Mouse (Mus musculus): ENCODE measurements around the gene Rabgap1l. TPM values are rescaled to one million over a fixed set of nuclear protein-coding genes. Genes with fewer than 3 reads are reported as not detected.
A peak's percentile ranks its signal among the peaks of the same experiment; 100 is the strongest.

Rabgap1l gene
- polyA plus RNA-seq, 1 experiment from 2014 or later, result 24.0 TPM

DNA sequence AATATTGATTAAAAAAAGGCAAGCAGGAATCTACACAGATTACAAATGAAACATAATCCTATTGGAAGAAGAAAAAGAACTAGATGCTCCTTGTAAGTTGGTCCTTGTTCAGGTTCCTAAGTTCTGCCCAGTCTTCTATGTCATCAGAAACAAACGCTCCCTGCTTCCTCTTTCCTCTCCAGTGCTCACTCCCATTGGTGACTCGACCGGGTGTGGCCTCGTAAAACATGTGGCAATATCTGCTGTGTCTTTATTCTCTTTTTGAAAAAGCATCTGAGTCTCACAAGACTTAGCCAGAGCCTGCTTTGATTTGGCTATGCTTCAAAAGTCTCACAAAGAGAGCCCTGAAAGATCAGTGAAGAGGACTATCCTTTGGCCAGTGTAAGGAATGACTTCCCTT is 512.4 kb downstream of the Rabgap1l start:
- Histone ChIP-seq H3K27me3 (replicated peaks) (no peaks in the 10 kb centered on the region), H3K9me3 (no peaks in the 10 kb centered on the region), H3K4me1 (no peaks in the 10 kb centered on the region), H3K4me3 (replicated peaks) (no peak overlapping the region), H3K27ac (no peak overlapping the region), H3K4me2 (no peak overlapping the region), H3K9ac (no peak overlapping the region), H3K36me3 (no peaks in the 10 kb centered on the region)
- peak; percentile 53; the same call in 1 of the 2 replicates for ATAC-seq (ENCODE audit: insufficient read depth, low FRiP score, low read depth)
- 59% methylated on average over 4 of the region's 4 CpGs for WGBS

GRCm38 (mm10) chr1:160277940-160278682 is 514.9 kb downstream of the Rabgap1l start:
- no peaks in the 10 kb centered on the region for H3K4me1 ChIP-seq
- H3K36me3 ChIP-seq, result no peaks in the 10 kb centered on the region
- no peak for ATAC-seq (ENCODE audit: insufficient read depth, low FRiP score, low read depth)
- no peaks in the 10 kb centered on the region for H3K9me3 ChIP-seq
- no peak overlapping the region for H3K9ac ChIP-seq
- H3K27ac ChIP-seq, result no peak overlapping the region
- H3K4me3 ChIP-seq (replicated peaks), result no peak overlapping the region
- H3K4me2 ChIP-seq, result no peak overlapping the region
- H3K27me3 ChIP-seq (replicated peaks), result no peaks in the 10 kb centered on the region
- WGBS, result 86% methylated on average over 3 of the region's 3 CpGs

DNA sequence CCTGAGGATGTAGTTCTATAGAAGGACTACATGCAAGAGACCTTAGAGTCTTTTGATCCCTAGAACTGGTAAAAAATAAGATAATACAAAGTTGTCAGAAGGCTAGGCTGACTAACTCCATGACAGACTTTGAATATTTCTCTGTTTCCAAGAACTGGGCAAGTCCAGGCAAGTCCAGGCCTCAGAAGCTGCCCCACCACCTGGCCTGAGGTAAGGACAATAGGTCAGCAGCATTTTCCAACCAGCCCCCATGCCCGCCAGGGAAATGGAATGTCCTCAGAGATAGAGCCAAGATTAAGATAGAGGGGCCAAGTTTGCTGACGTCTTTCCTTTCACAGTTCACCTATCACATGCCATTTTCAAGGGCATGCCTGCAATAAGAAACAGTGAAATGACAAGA is 517.8 kb downstream of the Rabgap1l start:
- Histone ChIP-seq H3K4me1 (no peaks in the 10 kb centered on the region), H3K9me3 (no peaks in the 10 kb centered on the region), H3K27ac (no peak overlapping the region), H3K27me3 (replicated peaks) (no peaks in the 10 kb centered on the region), H3K4me3 (replicated peaks) (no peak overlapping the region), H3K4me2 (no peak overlapping the region), H3K36me3 (no peaks in the 10 kb centered on the region), H3K9ac (no peak overlapping the region)
- no peak for ATAC-seq (ENCODE audit: insufficient read depth, low FRiP score, low read depth)
- WGBS, result 49% methylated on average over 2 of the region's 2 CpGs

- Histone ChIP-seq H3K4me2 (no peak overlapping the region), H3K4me3 (replicated peaks) (no peak overlapping the region), H3K36me3 (no peaks in the 10 kb centered on the region), H3K27me3 (replicated peaks) (no peaks in the 10 kb centered on the region), H3K27ac (no peak overlapping the region), H3K4me1 (no peaks in the 10 kb centered on the region), H3K9ac (no peak overlapping the region), H3K9me3 (no peaks in the 10 kb centered on the region)
- 80% methylated on average over 7 of the region's 7 CpGs for WGBS
- ATAC-seq (ENCODE audit: insufficient read depth, low FRiP score, low read depth), result no peak
These were observed 519.8 kb downstream of the Rabgap1l start for GRCm38 (mm10) chr1:160273133-160273743.

DNA sequence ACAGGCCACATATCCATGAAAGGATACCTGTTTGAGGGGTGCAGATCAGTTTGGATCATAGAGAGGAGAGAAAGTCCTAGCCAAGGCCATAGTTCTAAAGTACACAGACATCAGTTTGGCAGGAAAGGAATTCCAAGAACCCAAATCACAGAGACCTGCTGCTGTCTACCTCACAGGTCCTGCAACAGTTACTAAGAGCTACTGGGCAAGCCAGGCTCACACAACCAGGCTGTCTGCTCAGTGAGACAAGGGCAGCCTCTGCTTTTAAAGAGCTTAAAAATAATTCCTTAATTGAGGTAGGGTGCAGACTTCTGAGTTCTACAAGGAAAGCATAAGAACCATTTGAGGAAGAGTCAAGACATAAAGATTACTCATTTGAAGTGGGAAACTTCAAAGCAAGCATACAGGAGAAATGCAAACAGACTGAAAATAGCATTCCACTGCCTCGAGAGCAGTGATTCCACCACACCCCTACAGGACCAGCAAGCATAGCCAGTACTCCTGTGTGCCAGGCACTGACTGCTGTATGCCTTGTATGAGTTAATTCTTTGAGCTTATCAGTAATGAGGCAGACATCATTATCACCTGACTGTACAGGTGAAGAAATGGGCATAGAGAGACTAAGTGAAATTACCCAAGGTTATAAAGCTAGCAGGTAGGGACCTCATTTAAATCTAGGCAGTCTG is 521.6 kb downstream of the Rabgap1l start:
- Histone ChIP-seq H3K27me3 (replicated peaks) (no peaks in the 10 kb centered on the region), H3K4me3 (replicated peaks) (no peak overlapping the region), H3K9ac (no peak overlapping the region), H3K36me3 (no peaks in the 10 kb centered on the region), H3K4me2 (no peak overlapping the region), H3K9me3 (no peaks in the 10 kb centered on the region), H3K4me1 (no peaks in the 10 kb centered on the region), H3K27ac (peak overlapping the region; percentile 46)
- WGBS, result 33% methylated on average over 1 of the region's 1 CpGs
- peak; percentile 76; the same call in 1 of the 2 replicates for ATAC-seq (ENCODE audit: insufficient read depth, low FRiP score, low read depth)

DNA sequence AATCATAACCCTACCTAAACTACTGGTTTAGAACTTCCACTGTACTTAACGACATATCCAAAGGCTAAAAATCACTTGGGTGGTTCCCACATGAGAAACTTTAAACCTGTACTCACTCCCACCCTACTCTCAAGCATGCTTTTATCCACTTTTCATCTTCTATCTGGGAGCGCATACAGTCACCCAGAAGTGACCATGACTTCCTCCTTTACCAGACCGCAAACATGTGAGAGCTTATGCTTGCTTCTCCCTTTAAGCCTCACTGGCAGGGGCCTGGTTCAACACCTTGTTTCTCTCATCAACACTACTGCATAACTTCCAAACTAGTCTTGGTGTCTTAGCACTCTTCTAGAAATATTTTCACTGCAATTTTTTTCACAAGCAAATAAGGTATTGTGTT is 524.7 kb downstream of the Rabgap1l start:
- ATAC-seq (ENCODE audit: insufficient read depth, low FRiP score, low read depth), result no peak
- H3K27ac ChIP-seq, result no peak overlapping the region
- no peak overlapping the region for H3K4me3 ChIP-seq (replicated peaks)
- H3K4me2 ChIP-seq, result no peak overlapping the region
- 0 out of 2 replicates have a peak, but pooled peaks cover 5% of the 10 kb centered on the region for H3K4me1 ChIP-seq
- H3K9ac ChIP-seq, result no peak overlapping the region
- no peaks in the 10 kb centered on the region for H3K27me3 ChIP-seq (replicated peaks)
- H3K36me3 ChIP-seq, result no peaks in the 10 kb centered on the region
- H3K9me3 ChIP-seq, result no peaks in the 10 kb centered on the region
- 73% methylated on average over 3 of the region's 3 CpGs for WGBS

- 80% methylated on average over 16 of the region's 16 CpGs for WGBS
- Histone ChIP-seq H3K27me3 (replicated peaks) (no peaks in the 10 kb centered on the region), H3K4me1 (0 out of 2 replicates have a peak, but pooled peaks cover 5% of the 10 kb centered on the region), H3K9me3 (no peaks in the 10 kb centered on the region), H3K36me3 (no peaks in the 10 kb centered on the region), H3K27ac (no peak overlapping the region), H3K4me3 (replicated peaks) (no peak overlapping the region), H3K4me2 (no peak overlapping the region), H3K9ac (no peak overlapping the region)
- no peak for ATAC-seq (ENCODE audit: insufficient read depth, low FRiP score, low read depth)
These were observed 529.2 kb downstream of the Rabgap1l start for GRCm38 (mm10) chr1:160263630-160264346.

- WGBS, result 61% methylated on average over 5 of the region's 5 CpGs
These were observed 530.0 kb downstream of the Rabgap1l start for GRCm38 (mm10) chr1:160263053-160263452.

GRCm38 (mm10) chr1:160262415-160262814 is 530.6 kb downstream of the Rabgap1l start:
- H3K36me3 ChIP-seq, result no peaks in the 10 kb centered on the region
- H3K4me3 ChIP-seq (replicated peaks), result no peak overlapping the region
- H3K27ac ChIP-seq, result no peak overlapping the region
- 0 out of 2 replicates have a peak, but pooled peaks cover 5% of the 10 kb centered on the region for H3K4me1 ChIP-seq
- WGBS, result 48% methylated on average over 4 of the region's 4 CpGs
- no peak overlapping the region for H3K9ac ChIP-seq
- no peaks in the 10 kb centered on the region for H3K27me3 ChIP-seq (replicated peaks)
- H3K4me2 ChIP-seq, result no peak overlapping the region
- H3K9me3 ChIP-seq, result no peaks in the 10 kb centered on the region
- ATAC-seq (ENCODE audit: insufficient read depth, low FRiP score, low read depth), result no peak

More at GRCm38 (mm10) chr1:160263053-160263452, 530.0 kb downstream of the Rabgap1l start:
- no peaks in the 10 kb centered on the region for H3K27me3 ChIP-seq (replicated peaks)
- H3K9ac ChIP-seq, result no peak overlapping the region
- H3K9me3 ChIP-seq, result no peaks in the 10 kb centered on the region
- H3K4me1 ChIP-seq, result 0 out of 2 replicates have a peak, but pooled peaks cover 5% of the 10 kb centered on the region
- no peak overlapping the region for H3K4me2 ChIP-seq
- H3K27ac ChIP-seq, result no peak overlapping the region
- H3K36me3 ChIP-seq, result no peaks in the 10 kb centered on the region
- 0 out of 2 replicates have a peak, but pooled peaks have one; percentile 9 for ATAC-seq (ENCODE audit: insufficient read depth, low FRiP score, low read depth)
- H3K4me3 ChIP-seq (replicated peaks), result no peak overlapping the region

DNA sequence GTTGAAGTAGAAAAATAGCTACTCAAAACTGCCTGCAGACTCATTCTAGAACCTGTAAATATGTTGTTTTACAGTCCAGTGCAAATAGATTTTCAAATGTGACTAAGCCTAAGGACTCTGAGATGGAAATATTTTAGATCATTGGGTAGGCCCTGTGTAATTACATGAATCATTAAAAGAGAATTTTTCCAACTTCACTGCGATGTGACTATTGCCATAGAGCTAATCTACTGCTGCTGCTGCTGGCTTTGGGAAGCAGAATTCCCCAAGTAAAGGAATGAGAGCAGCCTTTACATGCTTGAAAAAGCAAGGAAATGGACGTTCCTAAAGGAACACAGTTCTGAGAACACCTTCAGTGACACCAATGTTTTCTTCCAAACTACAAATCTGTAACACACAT is 531.2 kb downstream of the Rabgap1l start:
- H3K4me2 ChIP-seq, result no peak overlapping the region
- no peaks in the 10 kb centered on the region for H3K36me3 ChIP-seq
- H3K27ac ChIP-seq, result no peak overlapping the region
- H3K4me1 ChIP-seq, result 0 out of 2 replicates have a peak, but pooled peaks cover 5% of the 10 kb centered on the region
- no peaks in the 10 kb centered on the region for H3K27me3 ChIP-seq (replicated peaks)
- ATAC-seq (ENCODE audit: insufficient read depth, low FRiP score, low read depth), result no peak
- H3K9ac ChIP-seq, result no peak overlapping the region
- 69% methylated on average over 2 of the region's 2 CpGs for WGBS
- H3K4me3 ChIP-seq (replicated peaks), result no peak overlapping the region
- H3K9me3 ChIP-seq, result no peaks in the 10 kb centered on the region

DNA sequence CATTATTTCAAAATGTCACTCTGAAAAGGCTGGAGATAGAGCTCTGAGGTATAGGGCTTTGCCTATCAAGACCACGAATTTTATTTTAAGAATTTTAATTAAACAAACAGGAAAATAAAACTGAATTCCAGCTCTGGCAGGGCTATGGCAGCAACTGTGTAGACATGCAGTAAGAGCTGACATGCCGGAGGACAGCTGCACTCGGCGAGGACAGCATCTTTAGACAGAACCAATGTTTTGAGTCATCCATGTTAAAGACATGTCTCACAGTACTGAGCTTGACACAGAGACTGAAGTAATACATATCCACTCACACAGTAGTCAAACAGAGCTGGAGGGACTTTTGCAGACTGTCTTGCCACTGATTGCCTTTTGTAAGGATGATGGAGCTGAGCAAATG is 532.4 kb downstream of the Rabgap1l start:
- H3K36me3 ChIP-seq, result no peaks in the 10 kb centered on the region
- no peak for ATAC-seq (ENCODE audit: insufficient read depth, low FRiP score, low read depth)
- no peaks in the 10 kb centered on the region for H3K27me3 ChIP-seq (replicated peaks)
- 70% methylated on average over 4 of the region's 4 CpGs for WGBS
- H3K4me2 ChIP-seq, result no peak overlapping the region
- H3K9ac ChIP-seq, result no peak overlapping the region
- H3K27ac ChIP-seq, result no peak overlapping the region
- H3K9me3 ChIP-seq, result no peaks in the 10 kb centered on the region
- 0 out of 2 replicates have a peak, but pooled peaks cover 5% of the 10 kb centered on the region for H3K4me1 ChIP-seq
- H3K4me3 ChIP-seq (replicated peaks), result no peak overlapping the region
